Mouse (Mus musculus) olfactory bulb, adult 2 months (tissue): ENCODE measurements around the gene Enho.

ENCODE experiments used
- CTCF ChIP-seq: fragments of 200-500 bp; IDR thresholded peaks from 2 replicates; pipeline ENCODE4 v1.5.1; 2012; ENCODE audit warnings: low read depth, mild to moderate bottlenecking, low read length, moderate library complexity; ENCODE audit not compliant: insufficient read depth
- POLR2A ChIP-seq: fragments of 200-500 bp; IDR thresholded peaks from 2 replicates; pipeline ENCODE4 v1.6.1; 2012; ENCODE audit warnings: mild to moderate bottlenecking, low read depth, low read length, moderate library complexity; ENCODE audit not compliant: insufficient read depth

- TF ChIP-seq CTCF (no peak), POLR2A (no peak)
These were observed 42.7 kb upstream of the Enho start for GRCm38 (mm10) chr4:41682789-41683188.
